Mouse (Mus musculus): ENCODE results near the gene Gabpa. TPM values are rescaled to one million over a fixed set of nuclear protein-coding genes. Genes with fewer than 3 reads are reported as not detected.
A peak's percentile ranks its signal among the peaks of the same experiment; 100 is the strongest.

The Gabpa gene
- total RNA-seq (2021) = 47.4 and 49.2 TPM in 2 replicates
- long read RNA-seq, full-length matches to known transcripts = 19 of 23 reads
- long read RNA-seq, partial matches to known transcripts = 0 of 23 reads
- long read RNA-seq, other reads (novel, unspliced or antisense) = 4 of 23 reads

- DNase-seq = peak; percentile 88
Observed at GRCm38 (mm10) chr16:84834745-84835440, at the start of gene Gabpa. Gene Gabpa (plus strand): TSS chr16:84834925.

- DNase-seq = no peak
Observed at GRCm38 (mm10) chr16:84784966-84785365, 49.8 kb upstream of the Gabpa start.

- no peak for DNase-seq
Observed at GRCm38 (mm10) chr16:84790595-84791165, 44.0 kb upstream of the Gabpa start.

GRCm38 (mm10) chr16:84793401-84793800, 41.3 kb upstream of the Gabpa start:
- DNase-seq = no peak

GRCm38 (mm10) chr16:84795337-84795736, 39.4 kb upstream of the Gabpa start:
- DNase-seq = no peak

- no peak for DNase-seq
Observed at GRCm38 (mm10) chr16:84796678-84797077, 38.0 kb upstream of the Gabpa start.

- no peak for DNase-seq
Observed at GRCm38 (mm10) chr16:84800038-84800437, 34.7 kb upstream of the Gabpa start.

- peak; percentile 73 for DNase-seq
Observed at GRCm38 (mm10) chr16:84802217-84802616, 32.5 kb upstream of the Gabpa start.

- DNase-seq = no peak
Observed at GRCm38 (mm10) chr16:84804866-84805265, 29.9 kb upstream of the Gabpa start.

- DNase-seq = no peak
Observed at GRCm38 (mm10) chr16:84806175-84806574, 28.6 kb upstream of the Gabpa start.

- no peak for DNase-seq
Observed at GRCm38 (mm10) chr16:84807874-84808273, 26.9 kb upstream of the Gabpa start.

GRCm38 (mm10) chr16:84810254-84810653, 24.5 kb upstream of the Gabpa start:
- DNase-seq = no peak

- DNase-seq = no peak
Observed at GRCm38 (mm10) chr16:84813852-84814251, 20.9 kb upstream of the Gabpa start.

- no peak for DNase-seq
Observed at GRCm38 (mm10) chr16:84814511-84814910, 20.2 kb upstream of the Gabpa start.

- DNase-seq = peak; percentile 17
Observed at GRCm38 (mm10) chr16:84817423-84817822, 17.3 kb upstream of the Gabpa start.

- no peak for DNase-seq
Observed at GRCm38 (mm10) chr16:84825009-84825408, 9.7 kb upstream of the Gabpa start.

GRCm38 (mm10) chr16:84831696-84832095, 3.0 kb upstream of the Gabpa start:
- no peak for DNase-seq

- peak; percentile 22 for DNase-seq
Observed at GRCm38 (mm10) chr16:84832736-84833135, 2.0 kb upstream of the Gabpa start.

- peak; percentile 63 for DNase-seq
Observed at GRCm38 (mm10) chr16:84834344-84834743, 381 bp upstream of the Gabpa start.

GRCm38 (mm10) chr16:84835441-84835822, 707 bp downstream of the Gabpa start, which contains the start of gene Atp5j:
Gene Atp5j (minus strand): TSS chr16:84835625.
- peak; percentile 87 for DNase-seq

GRCm38 (mm10) chr16:84835823-84836743, 1.4 kb downstream of the Gabpa start:
- peak; percentile 55 for DNase-seq

GRCm38 (mm10) chr16:84838576-84838975, 3.9 kb downstream of the Gabpa start:
- no peak for DNase-seq

- no peak for DNase-seq
Observed at GRCm38 (mm10) chr16:84853492-84853891, 18.8 kb downstream of the Gabpa start.

Measured in adrenal gland, postnatal 25 days (tissue).